Mouse (Mus musculus) forebrain, postnatal 0 days (tissue): ENCODE measurements around the gene Cyp26a1. TPM values are rescaled to one million over a fixed set of nuclear protein-coding genes. Genes with fewer than 3 reads are reported as not detected.

ENCODE experiments used
- ATAC-seq: fragments of 200-750 bp; cut with Nextera tagmentation; 2 replicates; pipeline ENCODE4 v1.8.0; 2017; ENCODE audit warnings: mild to moderate bottlenecking, moderate library complexity
- DNase-seq: peaks from one replicate; pipeline ENCODE4 v3.0.0-alpha.2; 2015
- H3K27ac ChIP-seq: fragments of 300-500 bp; sonication (generic); 2 replicates; pipeline ENCODE4 v1.5.1; 2014; ENCODE audit warnings: low read depth, mild to moderate bottlenecking, antibody characterized with exemption, low read length, moderate library complexity, mixed read lengths
- H3K27me3 ChIP-seq: fragments of 300-500 bp; sonication (generic); 2 replicates; pipeline ENCODE4 v1.6.1; 2014; ENCODE audit warnings: mild to moderate bottlenecking, low read length, mixed read lengths; ENCODE audit not compliant: insufficient read depth
- H3K36me3 ChIP-seq: fragments of 300-500 bp; sonication (generic); 2 replicates; pipeline ENCODE4 v1.6.1; 2014; ENCODE audit warnings: mild to moderate bottlenecking, moderate library complexity; ENCODE audit not compliant: insufficient read depth
- H3K4me1 ChIP-seq: fragments of 300-500 bp; sonication (generic); 2 replicates; pipeline ENCODE4 v1.6.1; 2014; ENCODE audit warnings: antibody characterized with exemption; ENCODE audit not compliant: insufficient read depth
- H3K4me2 ChIP-seq: fragments of 300-500 bp; sonication (generic); 2 replicates; pipeline ENCODE4 v1.6.1; 2014; ENCODE audit warnings: low read depth, mild to moderate bottlenecking, moderate library complexity
- H3K4me3 ChIP-seq: fragments of 300-500 bp; sonication (generic); 2 replicates; pipeline ENCODE4 v1.5.1; 2014; ENCODE audit warnings: low read depth, low read length, mixed read lengths
- H3K9ac ChIP-seq: fragments of 300-500 bp; sonication (generic); 2 replicates; pipeline ENCODE4 v1.6.1; 2014; ENCODE audit warnings: mild to moderate bottlenecking
- H3K9me3 ChIP-seq: fragments of 300-500 bp; sonication (generic); 2 replicates; pipeline ENCODE4 v1.6.1; 2016; ENCODE audit warnings: low read length
- CTCF ChIP-seq: sonication (generic); IDR thresholded peaks from 2 replicates; pipeline ENCODE4 v1.5.1; 2016; ENCODE audit warnings: antibody characterized with exemption, control low read depth, low read depth
- WGBS: fragments of 180-500 bp; shearing (Covaris S2); extraction: QIAGEN DNeasy Blood & Tissue Kit; methylation state at CpG from one replicate; pipeline ENCODE4 v1.1.7; 2014; 5-methylcytosine and 5-hydroxymethylcytosine counted together
- polyA plus RNA-seq: library from polyadenylated mRNA; unstranded; fragments of >200 nt; fragmentation: Nextera tagmentation; extraction: Ambion mirVana; gene quantifications from 2 replicates; pipeline ENCODE4 v1.2.1, GENCODE M21; 2015
- total RNA-seq: library from RNA; depleted of rRNA; stranded (reverse); fragments of >200 nt; gene quantifications from 2 replicates; pipeline ENCODE4 v1.2.3, GENCODE M21; 2014

Cyp26a1 gene
- total and polyA plus RNA-seq, 2 experiments from 2014 or later = 0.42 TPM; not detected in 1

- ATAC-seq (peak; percentile 42), DNase-seq (peak; percentile 30)
- peak overlapping the region; percentile 36 for H3K4me3 ChIP-seq
- no peaks in the 10 kb centered on the region for H3K4me1 ChIP-seq
- 2% methylated on average over 62 of the region's 63 CpGs for WGBS
- peak overlapping the region; percentile 65 for H3K4me2 ChIP-seq
- no peaks in the 10 kb centered on the region for H3K9me3 ChIP-seq
- H3K36me3 ChIP-seq = no peaks in the 10 kb centered on the region
- peaks cover 92% of the 10 kb centered on the region for H3K27me3 ChIP-seq
- no peak overlapping the region for H3K27ac ChIP-seq
- no peak for TF ChIP-seq CTCF
- no peak overlapping the region for H3K9ac ChIP-seq
Measured at GRCm38 (mm10) chr19:37698273-37699160, 919 bp downstream of the Cyp26a1 start.

- no peak for TF ChIP-seq CTCF
- ATAC-seq = no peak
- H3K36me3 ChIP-seq = no peaks in the 10 kb centered on the region
- no peak overlapping the region for H3K9ac ChIP-seq
- H3K9me3 ChIP-seq = no peaks in the 10 kb centered on the region
- H3K27me3 ChIP-seq = peaks cover 83% of the 10 kb centered on the region
- H3K4me3 ChIP-seq = no peak overlapping the region
- no peak overlapping the region for H3K4me2 ChIP-seq
- H3K4me1 ChIP-seq = no peaks in the 10 kb centered on the region
- 19% methylated on average over 9 of the region's 9 CpGs for WGBS
- no peak overlapping the region for H3K27ac ChIP-seq
- no peak for DNase-seq
Measured at GRCm38 (mm10) chr19:37699711-37700110, 2.1 kb downstream of the Cyp26a1 start.

- ATAC-seq = no peak
- no peak overlapping the region for H3K9ac ChIP-seq
- WGBS = 84% methylated on average over 21 of the region's 21 CpGs
- H3K36me3 ChIP-seq = no peaks in the 10 kb centered on the region
- H3K4me2 ChIP-seq = no peak overlapping the region
- H3K27me3 ChIP-seq = peaks cover 55% of the 10 kb centered on the region
- no peak for DNase-seq
- TF ChIP-seq CTCF = no peak
- H3K9me3 ChIP-seq = no peaks in the 10 kb centered on the region
- no peak overlapping the region for H3K27ac ChIP-seq
- H3K4me1 ChIP-seq = no peaks in the 10 kb centered on the region
- H3K4me3 ChIP-seq = no peak overlapping the region
Measured at GRCm38 (mm10) chr19:37702377-37703076, 4.9 kb downstream of the Cyp26a1 start.

- Histone ChIP-seq H3K4me2 (no peak overlapping the region), H3K4me3 (no peak overlapping the region), H3K9me3 (no peaks in the 10 kb centered on the region), H3K9ac (no peak overlapping the region), H3K36me3 (no peaks in the 10 kb centered on the region), H3K4me1 (no peaks in the 10 kb centered on the region), H3K27ac (no peak overlapping the region), H3K27me3 (peaks cover 40% of the 10 kb centered on the region)
- ATAC-seq (peak; percentile 63), DNase-seq (peak; percentile 61)
- peak; percentile 86 for TF ChIP-seq CTCF
- WGBS = 9% methylated on average over 3 of the region's 3 CpGs
Measured at GRCm38 (mm10) chr19:37703902-37704509, 6.4 kb downstream of the Cyp26a1 start.

GRCm38 (mm10) chr19:37705722-37706121 is 8.1 kb downstream of the Cyp26a1 start:
- DNase-seq (no peak), ATAC-seq (no peak)
- no peak overlapping the region for H3K4me2 ChIP-seq
- H3K27ac ChIP-seq = no peak overlapping the region
- TF ChIP-seq CTCF = no peak
- H3K9me3 ChIP-seq = no peaks in the 10 kb centered on the region
- 91% methylated on average over 5 of the region's 5 CpGs for WGBS
- H3K4me3 ChIP-seq = no peak overlapping the region
- H3K9ac ChIP-seq = no peak overlapping the region
- no peaks in the 10 kb centered on the region for H3K36me3 ChIP-seq
- no peaks in the 10 kb centered on the region for H3K4me1 ChIP-seq
- H3K27me3 ChIP-seq = peaks cover 24% of the 10 kb centered on the region

GRCm38 (mm10) chr19:37714681-37715080 is 17.1 kb downstream of the Cyp26a1 start:
- DNase-seq (no peak), ATAC-seq (no peak)
- no peak overlapping the region for H3K4me3 ChIP-seq
- no peak overlapping the region for H3K27ac ChIP-seq
- 53% methylated on average over 10 of the region's 10 CpGs for WGBS
- H3K27me3 ChIP-seq = no peaks in the 10 kb centered on the region
- H3K4me1 ChIP-seq = no peaks in the 10 kb centered on the region
- no peaks in the 10 kb centered on the region for H3K9me3 ChIP-seq
- H3K36me3 ChIP-seq = no peaks in the 10 kb centered on the region
- no peak for TF ChIP-seq CTCF
- H3K4me2 ChIP-seq = no peak overlapping the region
- no peak overlapping the region for H3K9ac ChIP-seq
